Mouse (Mus musculus) MEL-GATA-1-ER (cell line): ENCODE data around the gene Arid1a.

Experiments
- DNase-seq: peaks from one replicate; pipeline ENCODE4 v3.0.0-alpha.2; 2012; ENCODE audit warnings: low read depth; ENCODE audit errors: extremely low read depth

Arid1a gene

DNA sequence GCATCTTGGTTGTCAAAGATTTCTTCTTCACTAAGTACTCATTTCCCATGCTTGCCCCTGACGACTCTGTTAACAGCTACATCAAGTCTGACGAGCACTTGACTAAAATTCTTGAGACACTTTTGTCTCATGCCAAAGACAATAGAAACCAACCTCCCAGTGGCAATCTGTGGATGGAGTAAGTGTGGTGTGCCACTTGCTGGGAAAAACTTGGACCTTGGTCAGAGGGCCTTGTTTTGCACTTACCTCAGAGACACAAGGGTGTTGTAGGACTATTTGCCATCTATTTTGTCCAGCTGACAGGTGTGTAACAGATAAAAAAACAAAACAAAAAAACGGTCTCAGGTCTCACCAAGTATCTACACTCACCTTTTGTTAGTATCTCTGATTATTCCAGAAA lies 80.4 kb downstream of the Arid1a start:
- no peak for DNase-seq

- peak; percentile 88 for DNase-seq
These were observed 81.0 kb downstream of the Arid1a start for GRCm38 (mm10) chr4:133675594-133676016.

DNA sequence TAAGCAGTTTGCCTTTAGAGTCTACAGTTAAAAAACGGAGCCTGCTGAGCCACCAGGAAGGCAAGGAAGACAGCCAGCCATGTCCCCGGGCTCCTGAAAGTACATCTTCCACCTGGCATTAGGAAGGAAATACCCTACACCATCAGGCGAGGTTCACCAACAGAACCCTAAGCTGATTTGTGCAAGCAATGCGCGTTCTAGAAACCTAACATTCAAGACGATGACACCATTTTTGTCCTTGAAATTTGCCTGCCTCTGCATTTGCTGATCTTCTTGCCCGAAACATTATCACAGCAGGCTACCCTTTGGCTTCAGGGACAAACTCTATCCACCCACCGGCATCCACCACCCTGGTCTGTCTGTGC lies 82.3 kb downstream of the Arid1a start:
- no peak for DNase-seq

DNA sequence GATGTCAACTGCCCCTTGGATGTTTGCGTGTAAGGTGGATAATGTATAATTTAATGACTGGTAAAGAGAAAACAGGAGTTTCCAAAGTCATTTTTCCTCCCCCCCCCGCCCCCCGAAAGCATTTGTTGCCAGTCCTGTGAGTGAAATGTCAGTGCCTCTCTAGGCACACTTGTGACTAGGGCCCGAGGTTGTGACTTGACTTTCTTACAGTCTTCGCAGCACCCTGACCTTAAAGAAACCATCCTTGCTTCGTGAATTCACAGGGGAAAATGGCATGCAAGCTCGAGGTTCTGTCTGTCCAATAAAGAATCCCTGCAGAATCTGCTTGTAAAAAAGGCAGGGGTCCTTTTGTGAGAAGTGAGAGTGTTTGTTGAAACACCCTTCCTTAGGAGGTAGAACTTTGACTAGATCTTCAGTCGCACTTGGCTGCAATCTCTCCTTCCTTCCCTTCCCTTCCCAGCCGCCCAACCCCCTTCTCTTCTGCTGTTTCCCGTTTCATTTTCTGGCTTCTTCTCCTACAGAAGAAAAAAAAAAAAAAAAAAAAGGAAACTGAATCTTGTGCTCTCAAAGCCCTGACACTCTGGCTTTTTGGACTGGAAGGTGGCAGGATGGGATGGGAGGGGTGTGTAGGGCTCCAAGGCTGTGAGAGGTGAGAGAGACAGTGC lies 82.8 kb downstream of the Arid1a start:
- DNase-seq, result peak; percentile 66

GRCm38 (mm10) chr4:133672845-133673647 lies 83.5 kb downstream of the Arid1a start:
- peak; percentile 100 for DNase-seq

DNA sequence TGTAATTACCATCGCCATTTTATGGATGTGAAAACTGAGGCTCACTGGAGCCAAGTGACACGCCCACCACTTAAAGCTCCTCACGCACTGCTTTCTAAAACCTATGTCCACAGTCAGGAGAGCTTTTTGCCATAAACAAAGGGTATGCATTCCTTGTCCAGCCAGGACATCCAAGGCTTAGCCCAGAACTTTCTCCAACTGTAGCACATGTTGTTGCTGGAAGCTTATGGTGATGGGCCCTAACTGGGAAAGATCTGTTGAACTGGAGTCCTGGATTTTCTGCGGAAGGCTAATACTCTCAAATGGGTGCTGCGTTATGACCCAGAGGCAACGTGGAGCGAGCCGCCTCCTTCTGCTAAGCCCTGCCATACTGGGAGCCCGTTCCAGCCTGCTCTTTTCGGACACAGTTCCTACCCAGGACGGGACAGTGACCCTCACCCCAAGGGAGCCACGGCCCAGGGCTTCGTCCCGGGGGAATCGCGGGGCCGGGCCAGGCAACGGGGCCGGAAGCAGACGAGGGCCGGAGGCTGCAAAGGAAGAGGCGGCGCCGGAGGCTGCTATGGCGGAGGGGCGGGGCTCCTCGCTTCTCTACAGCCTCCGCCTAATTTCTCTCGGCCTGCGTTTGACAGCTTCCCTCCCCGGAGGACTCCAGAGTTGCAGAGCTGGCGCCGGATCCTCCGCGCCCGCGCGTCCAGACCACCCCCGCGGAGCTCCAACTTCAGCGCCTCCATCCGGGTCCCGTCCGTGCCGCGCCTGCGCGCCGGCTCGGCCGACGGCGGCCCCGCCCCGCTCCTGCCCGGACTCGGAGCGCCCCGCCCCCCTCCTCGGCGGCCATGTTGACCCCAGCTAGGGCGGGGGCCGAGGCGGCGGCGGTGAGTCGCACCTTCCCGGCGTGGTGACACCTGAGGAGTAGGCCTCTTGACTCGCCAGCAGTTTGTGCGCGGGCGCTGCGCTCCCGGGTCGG lies 84.4 kb downstream of the Arid1a start, which contains the start of gene Pigv:
Gene Pigv (minus strand): TSS at position 767 of the 964 bp plus-strand sequence.
- peak; percentile 60 for DNase-seq

DNA sequence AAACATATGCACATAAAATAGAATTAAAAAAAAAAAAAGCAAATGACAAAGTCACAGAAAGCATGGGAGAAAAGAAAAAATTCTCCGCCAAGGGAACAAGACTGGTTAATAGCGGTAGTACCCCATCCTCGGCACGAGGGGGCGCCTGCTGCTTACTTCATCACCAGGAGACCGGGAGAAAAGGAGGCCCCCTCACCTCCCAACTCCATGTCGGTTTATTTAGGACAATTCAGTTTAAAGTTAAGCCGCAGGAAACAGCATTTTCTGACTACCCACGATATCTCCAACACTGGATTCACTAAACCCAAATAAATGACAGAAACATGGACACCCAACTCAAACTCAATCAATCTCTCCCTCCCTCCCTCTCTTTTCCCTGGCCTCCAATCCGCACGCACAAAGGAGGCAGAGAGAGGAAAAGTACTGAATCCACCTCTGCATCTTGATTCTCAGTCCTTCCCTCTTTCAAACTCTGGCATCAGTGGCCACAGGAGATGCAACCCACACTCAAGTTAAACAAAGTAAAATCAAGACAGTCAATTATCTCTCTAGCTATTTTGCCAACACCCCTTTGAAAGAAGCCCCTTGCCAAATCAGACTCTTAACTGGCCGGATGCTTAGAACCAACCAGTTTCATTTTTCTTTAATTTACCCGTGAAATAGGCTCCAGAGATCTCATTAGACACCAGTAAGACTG lies 85.2 kb downstream of the Arid1a start:
- peak; percentile 66 for DNase-seq

DNA sequence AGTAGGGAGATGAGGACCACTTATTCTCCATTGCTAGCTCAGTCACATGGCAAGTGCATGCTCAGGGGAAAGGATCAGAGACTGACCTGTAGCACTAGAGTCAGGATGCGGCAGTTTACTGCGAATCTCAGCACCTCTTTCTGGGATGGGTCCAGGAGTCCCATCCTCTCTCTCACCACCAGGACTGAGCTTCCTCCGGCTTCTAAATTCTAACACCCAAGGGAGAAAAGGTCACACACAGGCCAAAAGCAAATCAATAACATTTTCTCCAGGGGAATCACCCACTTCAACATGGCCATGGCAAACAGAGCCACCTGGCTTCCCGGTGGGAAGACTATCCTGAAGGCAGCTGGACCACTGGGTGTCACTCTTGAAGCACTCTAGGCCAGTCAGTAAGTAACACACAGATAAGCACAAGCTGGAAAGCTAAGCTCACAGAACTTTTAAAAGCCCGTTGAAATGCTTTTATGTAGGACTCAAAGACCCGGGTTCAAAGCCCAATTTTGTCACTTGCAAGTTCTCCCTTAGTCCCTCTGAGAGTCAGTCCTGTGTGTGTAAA lies 86.8 kb downstream of the Arid1a start:
- no peak for DNase-seq

GRCm38 (mm10) chr4:133668537-133668936 lies 88.0 kb downstream of the Arid1a start:
- DNase-seq, result no peak

DNA sequence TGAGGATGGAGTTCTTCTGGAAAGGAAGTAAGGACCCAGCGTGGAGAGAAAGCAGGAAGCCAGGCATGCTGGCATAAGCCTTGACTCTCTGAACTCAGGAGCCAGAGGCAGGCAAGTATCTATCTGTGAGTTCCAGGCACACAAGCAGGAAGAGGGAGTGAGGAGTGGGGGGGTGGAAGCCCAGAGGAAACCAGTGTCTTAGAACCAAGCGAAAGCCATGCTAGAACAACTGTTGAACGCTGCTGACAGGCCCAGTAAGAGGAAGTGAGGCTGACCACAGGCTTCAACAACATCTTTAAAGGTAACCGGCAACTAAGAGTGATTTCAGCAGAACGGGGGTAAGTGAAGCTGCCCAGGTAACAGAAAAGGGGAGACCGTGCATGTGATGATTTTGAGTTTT lies 90.4 kb downstream of the Arid1a start:
- DNase-seq, result peak; percentile 79

DNA sequence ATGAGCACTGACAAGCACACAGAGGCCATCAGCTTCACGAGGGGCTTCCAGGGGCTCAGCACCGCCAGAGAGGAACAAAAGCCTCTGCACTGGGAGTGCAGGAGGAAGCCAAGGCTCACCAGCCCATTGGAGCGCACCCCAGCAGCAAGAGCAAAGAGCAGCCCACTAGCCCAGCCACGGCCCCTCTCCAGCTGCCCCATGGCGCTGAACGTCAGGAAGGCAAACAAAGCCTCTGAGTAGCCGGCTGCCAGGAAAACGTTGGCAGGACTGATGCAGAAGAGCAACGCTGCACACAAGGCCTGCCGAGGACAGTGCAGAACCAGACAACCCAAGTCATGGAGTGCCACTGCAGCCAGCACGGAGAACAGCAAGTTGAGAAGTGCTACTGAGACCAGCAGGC lies 91.5 kb downstream of the Arid1a start:
- no peak for DNase-seq

DNA sequence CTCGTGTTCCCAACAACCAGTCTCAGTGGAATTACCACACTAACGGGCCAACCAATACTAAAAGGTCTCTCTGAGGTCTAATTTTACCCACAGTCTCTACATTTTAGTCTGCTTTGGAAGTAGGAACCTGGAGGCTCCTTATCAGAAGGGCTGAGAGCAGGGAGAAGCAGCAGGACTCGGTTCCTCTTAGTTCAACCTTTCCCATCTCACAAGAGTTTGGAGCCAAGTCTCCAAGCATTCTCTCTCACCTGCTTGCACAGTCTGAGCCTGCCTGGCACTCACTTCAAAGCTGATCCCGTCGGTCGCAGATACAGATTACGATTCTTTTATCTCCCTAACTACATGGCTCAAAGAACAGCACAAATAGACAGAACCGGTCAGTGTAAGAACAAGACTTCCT lies 93.6 kb downstream of the Arid1a start:
- no peak for DNase-seq

DNA sequence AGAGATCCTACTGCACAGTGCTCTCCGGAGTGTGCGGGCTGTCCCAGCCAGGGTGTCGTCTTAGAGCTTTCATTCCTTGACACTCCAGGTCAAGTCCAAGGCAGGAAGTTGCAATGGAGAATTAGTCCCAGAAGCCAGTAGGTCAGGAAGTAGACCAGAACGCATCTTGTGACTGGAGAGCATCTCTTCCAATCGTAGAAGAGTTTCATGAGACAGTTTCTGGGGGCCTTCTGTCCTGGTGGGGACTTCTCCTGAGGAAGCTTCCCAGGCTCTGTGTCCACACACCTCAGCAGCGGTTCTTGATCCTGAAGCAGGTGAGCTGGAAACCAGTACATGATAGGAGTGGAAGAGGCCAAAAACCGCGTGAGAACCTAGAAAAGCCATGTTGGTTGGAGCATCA lies 94.1 kb downstream of the Arid1a start:
- DNase-seq, result no peak

- DNase-seq, result no peak
These were observed 96.1 kb downstream of the Arid1a start for GRCm38 (mm10) chr4:133660193-133661155.

GRCm38 (mm10) chr4:133659497-133660192 lies 96.9 kb downstream of the Arid1a start:
- DNase-seq, result peak; percentile 73

- DNase-seq, result no peak
These were observed 97.8 kb downstream of the Arid1a start for GRCm38 (mm10) chr4:133658729-133659128.

DNA sequence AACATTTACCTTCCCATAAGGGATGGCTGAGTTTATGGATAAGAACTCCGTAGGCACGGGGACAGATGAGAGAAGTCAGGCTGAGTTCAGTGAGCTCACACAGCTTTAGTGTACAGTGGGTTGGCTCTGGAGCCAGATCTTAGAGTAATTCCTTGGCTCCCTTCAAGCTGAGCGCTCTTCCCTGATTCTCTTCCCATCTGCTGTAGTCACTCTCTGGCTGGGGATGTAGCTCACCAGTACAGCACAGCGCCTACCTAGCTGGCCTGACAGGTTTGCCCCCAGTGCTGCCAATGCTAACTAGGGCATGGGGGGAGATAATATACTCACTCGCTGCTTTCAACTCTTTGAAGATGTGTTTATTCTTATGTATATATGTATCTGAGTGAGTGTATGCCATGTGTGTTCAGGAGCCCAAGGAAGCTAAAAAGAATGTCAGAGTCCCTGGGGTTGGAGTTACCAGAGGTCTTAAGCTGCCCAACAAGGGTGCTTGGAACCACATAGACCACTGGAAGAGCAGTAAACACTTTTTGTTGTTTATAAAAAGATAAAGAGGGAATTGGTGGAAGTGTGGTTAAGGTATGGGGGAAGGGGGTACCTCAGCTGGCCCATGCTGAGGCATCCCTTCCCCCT lies 98.6 kb downstream of the Arid1a start:
- no peak for DNase-seq

DNA sequence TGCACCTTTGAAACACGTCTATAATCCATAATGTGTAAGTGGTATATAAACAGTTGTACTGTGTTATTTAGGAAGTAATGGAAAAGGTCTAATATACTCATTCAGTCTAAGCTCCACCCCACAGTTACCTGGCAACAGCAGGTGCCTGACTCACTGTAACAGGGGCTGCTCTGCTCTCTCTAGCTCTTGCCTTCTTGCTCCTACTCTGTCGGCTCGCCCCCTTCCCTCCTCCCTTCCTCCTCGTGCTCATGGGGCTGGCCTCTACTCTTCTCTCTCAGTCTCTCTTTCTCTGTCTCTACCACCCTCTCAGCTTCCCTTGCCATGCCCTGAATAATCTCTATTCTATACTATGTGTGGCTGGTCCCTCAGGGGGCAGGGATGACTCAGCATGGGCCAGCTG lies 99.6 kb downstream of the Arid1a start:
- no peak for DNase-seq

GRCm38 (mm10) chr4:133656294-133656693 lies 100.3 kb downstream of the Arid1a start:
- DNase-seq, result no peak
